Mouse (Mus musculus): ENCODE measurements around the gene Cacng6. TPM values are rescaled to one million over a fixed set of nuclear protein-coding genes. Genes with fewer than 3 reads are reported as not detected.
A peak's percentile ranks its signal among the peaks of the same experiment; 100 is the strongest.
"Not testable (repeated sequence)": the region's sequence is repeated elsewhere in the genome, so short reads cannot be mapped to it uniquely, and the experiment has no call there.

Gene Cacng6
- 1 to 10 TPM; 1.8 to 1.9 TPM for total RNA-seq (2021)
- long read RNA-seq, experiment 1 = 0 reads
- long read RNA-seq, experiment 2, partial matches to known transcripts = 1 of 2 reads
- long read RNA-seq, experiment 2, other reads (novel, unspliced or antisense) = 0 of 2 reads

GRCm38 (mm10) chr7:3423895-3424294, at the start of gene Cacng6:
Gene Cacng6 (plus strand): TSS chr7:3424195.
- DNase-seq (ENCODE audit: low spot score in 2 of 2) = no peak

- DNase-seq (ENCODE audit: low spot score in 2 of 2) = no peak
These were observed 47.2 kb upstream of the Cacng6 start for GRCm38 (mm10) chr7:3376831-3377230.

GRCm38 (mm10) chr7:3382123-3382522, 41.9 kb upstream of the Cacng6 start:
- no peak for DNase-seq (ENCODE audit: low spot score in 2 of 2)

GRCm38 (mm10) chr7:3384807-3385319, 39.1 kb upstream of the Cacng6 start:
- no peak for DNase-seq (ENCODE audit: low spot score in 2 of 2)

GRCm38 (mm10) chr7:3386036-3386730, 37.8 kb upstream of the Cacng6 start:
- DNase-seq (ENCODE audit: low spot score in 2 of 2) = no peak

- no peak for DNase-seq (ENCODE audit: low spot score in 2 of 2)
These were observed 36.2 kb upstream of the Cacng6 start for GRCm38 (mm10) chr7:3387761-3388160.

- no peak for DNase-seq (ENCODE audit: low spot score in 2 of 2)
These were observed 35.1 kb upstream of the Cacng6 start for GRCm38 (mm10) chr7:3388885-3389284.

GRCm38 (mm10) chr7:3389444-3390412, 34.3 kb upstream of the Cacng6 start:
- DNase-seq (ENCODE audit: low spot score in 2 of 2) = peak; percentile 84 to 90

GRCm38 (mm10) chr7:3390413-3391080, 33.4 kb upstream of the Cacng6 start, which contains the start of gene Cacng8:
Gene Cacng8 (plus strand): TSS chr7:3390683.
- DNase-seq (ENCODE audit: low spot score in 2 of 2) = peak in 1 of 2 experiments; percentile 48

GRCm38 (mm10) chr7:3391081-3391451, 32.9 kb upstream of the Cacng6 start:
- DNase-seq (ENCODE audit: low spot score in 2 of 2) = no peak

- no peak for DNase-seq (ENCODE audit: low spot score in 2 of 2)
These were observed 32.2 kb upstream of the Cacng6 start for GRCm38 (mm10) chr7:3391809-3392208.

GRCm38 (mm10) chr7:3397355-3397754, 26.6 kb upstream of the Cacng6 start:
- DNase-seq (ENCODE audit: low spot score in 2 of 2) = no peak

- no peak for DNase-seq (ENCODE audit: low spot score in 2 of 2)
These were observed 26.2 kb upstream of the Cacng6 start for GRCm38 (mm10) chr7:3397797-3398196.

GRCm38 (mm10) chr7:3398363-3398762, 25.6 kb upstream of the Cacng6 start:
- not testable (repeated sequence) for DNase-seq (ENCODE audit: low spot score in 2 of 2)

- DNase-seq (ENCODE audit: low spot score in 2 of 2) = no peak
These were observed 24.1 kb upstream of the Cacng6 start for GRCm38 (mm10) chr7:3399937-3400336.

- no peak for DNase-seq (ENCODE audit: low spot score in 2 of 2)
These were observed 14.1 kb upstream of the Cacng6 start for GRCm38 (mm10) chr7:3409729-3410520.

- peak in 1 of 2 experiments; percentile 64 for DNase-seq (ENCODE audit: low spot score in 2 of 2)
These were observed 12.6 kb upstream of the Cacng6 start for GRCm38 (mm10) chr7:3411160-3411941.

- DNase-seq (ENCODE audit: low spot score in 2 of 2) = no peak
These were observed 12.0 kb upstream of the Cacng6 start for GRCm38 (mm10) chr7:3412036-3412435.

GRCm38 (mm10) chr7:3414888-3415287, 9.1 kb upstream of the Cacng6 start:
- DNase-seq (ENCODE audit: low spot score in 2 of 2) = peak in 1 of 2 experiments; percentile 55

Measured in layer of hippocampus, postnatal 14 days (tissue).